Mouse (Mus musculus) cortical plate, adult 2 months (tissue): Measurements from ENCODE around the gene Hal. TPM values are rescaled to one million over a fixed set of nuclear protein-coding genes. Genes with fewer than 3 reads are reported as not detected.
"Not testable (repeated sequence)": the region's sequence is repeated elsewhere in the genome, so short reads cannot be mapped to it uniquely, and the experiment has no call there.

Experiments
- H3K27ac ChIP-seq: fragments of 200-500 bp; 2 replicates; pipeline ENCODE4 v1.5.1; 2012; ENCODE audit warnings: low read length, control low read depth, inconsistent platforms; ENCODE audit not compliant: insufficient read depth
- H3K4me1 ChIP-seq: fragments of 200-500 bp; 2 replicates; pipeline ENCODE4 v1.6.1; 2011; ENCODE audit warnings: low read length; ENCODE audit not compliant: control insufficient read depth, insufficient read depth
- H3K4me3 ChIP-seq: fragments of 200-500 bp; 2 replicates; pipeline ENCODE4 v1.5.1; 2011; ENCODE audit warnings: mild to moderate bottlenecking, low read length, control low read depth; ENCODE audit not compliant: insufficient read depth
- CTCF ChIP-seq: fragments of 200-500 bp; IDR thresholded peaks from 2 replicates; pipeline ENCODE4 v1.5.1; 2011; ENCODE audit warnings: mild to moderate bottlenecking, control low read depth, low read length; ENCODE audit not compliant: insufficient read depth; ENCODE audit errors: extremely low read depth
- POLR2A ChIP-seq: fragments of 200-500 bp; IDR thresholded peaks from 2 replicates; pipeline ENCODE4 v1.6.1; 2011; ENCODE audit warnings: mild to moderate bottlenecking, low read length, control low read depth; ENCODE audit not compliant: insufficient read depth; ENCODE audit errors: extremely low read depth
- polyA plus RNA-seq: library from polyadenylated mRNA; depleted of rRNA; stranded (reverse); fragments of >200 nt; gene quantifications from 2 replicates; pipeline ENCODE4 v1.2.3, GENCODE M21; 2012; rRNA removed

Gene Hal
- polyA plus RNA-seq, 1 experiment, result not detected

- no peaks in the 10 kb centered on the region for H3K4me1 ChIP-seq
- no peak overlapping the region for H3K4me3 ChIP-seq
- no peak overlapping the region for H3K27ac ChIP-seq
- no peak for TF ChIP-seq POLR2A
These were observed 64.0 kb downstream of the Hal start for GRCm38 (mm10) chr10:93552596-93552995.

- not testable (repeated sequence) for H3K4me3 ChIP-seq, H3K4me1 ChIP-seq, H3K27ac ChIP-seq
These were observed 69.4 kb downstream of the Hal start for GRCm38 (mm10) chr10:93557971-93558370.

DNA sequence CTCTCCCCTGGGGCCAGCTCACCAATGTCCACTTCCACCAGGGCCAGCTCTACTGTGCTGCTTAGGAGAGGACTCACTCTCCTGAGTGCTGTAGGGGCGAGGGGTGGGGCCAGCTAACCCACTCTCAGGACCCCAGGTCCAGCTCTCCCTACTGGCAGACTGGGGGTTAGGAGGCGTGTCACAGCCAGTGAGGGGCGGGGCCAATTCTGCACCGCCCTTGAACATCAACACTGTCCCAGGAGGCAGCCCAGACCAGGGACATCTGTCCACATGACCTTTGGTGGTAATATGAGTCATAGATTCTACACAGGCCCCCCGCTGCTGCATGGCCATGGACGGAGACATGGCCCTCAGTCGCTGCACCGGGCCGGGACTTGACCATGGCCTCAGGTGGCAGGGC, 71.2 kb downstream of the Hal start:
- H3K4me1 ChIP-seq, result no peaks in the 10 kb centered on the region
- no peak overlapping the region for H3K27ac ChIP-seq
- no peak for TF ChIP-seq CTCF
- TF ChIP-seq POLR2A, result no peak
- no peak overlapping the region for H3K4me3 ChIP-seq

DNA sequence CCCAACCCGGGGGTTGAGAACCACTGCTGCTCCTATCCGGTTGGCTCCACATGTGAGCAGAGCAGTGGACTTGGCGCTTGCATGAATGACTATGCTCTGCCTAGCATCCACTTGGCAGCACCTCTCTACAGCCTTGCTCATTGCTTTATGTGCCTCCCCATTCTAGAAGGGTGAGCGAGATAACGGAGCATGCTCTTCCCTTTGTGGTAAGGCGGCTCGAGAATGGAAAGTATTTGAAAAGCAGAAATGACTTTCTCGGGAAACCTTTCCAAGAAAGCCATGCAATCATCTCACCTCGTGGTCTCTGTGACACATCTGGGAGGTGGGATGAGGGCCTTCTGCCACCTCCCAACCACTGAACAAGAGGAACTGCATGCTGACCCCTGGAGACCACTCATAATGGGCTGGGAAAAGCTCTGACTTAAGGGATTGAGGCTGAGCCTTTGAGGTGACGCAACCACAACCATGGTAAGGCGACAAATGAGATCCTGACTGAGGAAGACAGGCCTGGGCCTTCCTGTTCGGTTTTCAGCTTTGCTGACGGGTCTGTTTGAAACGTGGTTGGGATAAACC, 76.0 kb downstream of the Hal start:
- H3K4me3 ChIP-seq, result no peak overlapping the region
- no peaks in the 10 kb centered on the region for H3K4me1 ChIP-seq
- H3K27ac ChIP-seq, result no peak overlapping the region
- TF ChIP-seq POLR2A, result no peak
- no peak for TF ChIP-seq CTCF

DNA sequence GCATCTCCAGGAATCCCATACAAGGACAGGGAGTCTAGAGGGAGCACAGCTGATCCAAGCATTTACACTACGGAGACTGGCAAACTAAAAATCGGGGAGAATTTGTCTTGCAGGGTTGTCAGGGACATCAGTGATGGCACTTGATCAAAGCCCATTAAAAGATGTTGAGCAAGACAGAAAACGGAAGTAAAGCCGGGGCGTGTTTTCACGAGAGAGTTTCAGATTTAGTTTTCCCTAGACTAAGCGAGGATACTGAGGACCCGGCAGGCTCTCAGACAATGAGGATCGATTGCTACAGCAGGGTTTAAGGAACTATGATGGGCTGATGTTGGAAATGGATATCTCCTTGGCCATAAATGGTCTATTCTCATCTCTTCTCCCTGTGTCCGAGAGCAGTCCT, 78.5 kb downstream of the Hal start:
- no peak overlapping the region for H3K4me3 ChIP-seq
- no peak overlapping the region for H3K27ac ChIP-seq
- H3K4me1 ChIP-seq, result no peaks in the 10 kb centered on the region
- TF ChIP-seq POLR2A (no peak), CTCF (no peak)

DNA sequence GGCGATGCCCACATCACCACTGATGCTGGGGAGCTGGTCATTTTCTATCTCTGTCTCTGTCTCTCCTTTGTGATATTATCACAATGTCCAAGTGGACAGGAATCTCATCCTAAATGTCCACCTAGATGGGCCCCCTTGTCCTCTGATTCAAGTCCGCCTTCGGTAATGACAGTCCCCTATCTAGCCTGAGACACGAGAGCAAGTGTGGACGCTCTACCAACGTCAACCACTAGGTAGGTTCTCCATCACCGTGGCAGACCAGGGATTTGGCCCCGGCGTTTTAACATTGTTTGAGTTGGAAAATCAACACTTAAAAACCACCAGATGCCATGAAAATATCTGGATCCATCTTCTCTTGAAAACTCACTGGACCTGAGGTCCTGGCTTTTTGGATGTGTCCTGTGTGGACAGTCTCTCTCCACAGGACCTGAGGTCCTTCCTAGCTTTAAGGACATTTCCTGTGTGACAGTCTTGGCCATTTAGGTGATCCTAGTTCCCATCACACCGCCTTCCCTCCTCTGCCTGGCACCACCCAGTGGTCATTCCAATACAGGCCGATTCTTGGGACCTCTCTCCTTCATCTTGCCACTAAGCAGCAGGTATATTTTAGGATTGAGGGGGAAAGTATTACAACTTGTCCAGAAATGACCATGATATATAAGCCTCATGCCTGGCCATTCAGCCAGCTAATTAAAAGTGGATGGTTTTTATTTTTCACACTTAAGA, 79.4 kb downstream of the Hal start:
- Histone ChIP-seq H3K27ac (no peak overlapping the region), H3K4me1 (no peaks in the 10 kb centered on the region), H3K4me3 (no peak overlapping the region)
- TF ChIP-seq CTCF (no peak), POLR2A (no peak)

- no peak overlapping the region for H3K4me3 ChIP-seq
- H3K27ac ChIP-seq, result no peak overlapping the region
- H3K4me1 ChIP-seq, result no peaks in the 10 kb centered on the region
- no peak for TF ChIP-seq CTCF
These were observed 80.1 kb downstream of the Hal start for GRCm38 (mm10) chr10:93568671-93569070.

Other genes with a start within 250 kb of the Hal start
- gene Elk3, start 177.6 kb upstream of the Hal start, polyA plus RNA-seq, result 6.5 and 6.9 TPM in 2 replicates
- gene Lta4h, start 35.4 kb upstream of the Hal start, polyA plus RNA-seq, result 58.3 and 59.6 TPM in 2 replicates
- 0.25 and 0.30 TPM in 2 replicates for gene Amdhd1, start 51.3 kb downstream of the Hal start, polyA plus RNA-seq
- gene Ccdc38, start 51.9 kb downstream of the Hal start, polyA plus RNA-seq, result 0.06 TPM in 1 of 2 replicates, not detected in the other
- 40.4 and 41.6 TPM in 2 replicates for gene Snrpf, start 100.9 kb downstream of the Hal start, polyA plus RNA-seq
- 4.5 and 5.7 TPM in 2 replicates for gene Ntn4, start 151.9 kb downstream of the Hal start, polyA plus RNA-seq